Mouse (Mus musculus): ENCODE data around the gene Smim23.

Gene Smim23

DNA sequence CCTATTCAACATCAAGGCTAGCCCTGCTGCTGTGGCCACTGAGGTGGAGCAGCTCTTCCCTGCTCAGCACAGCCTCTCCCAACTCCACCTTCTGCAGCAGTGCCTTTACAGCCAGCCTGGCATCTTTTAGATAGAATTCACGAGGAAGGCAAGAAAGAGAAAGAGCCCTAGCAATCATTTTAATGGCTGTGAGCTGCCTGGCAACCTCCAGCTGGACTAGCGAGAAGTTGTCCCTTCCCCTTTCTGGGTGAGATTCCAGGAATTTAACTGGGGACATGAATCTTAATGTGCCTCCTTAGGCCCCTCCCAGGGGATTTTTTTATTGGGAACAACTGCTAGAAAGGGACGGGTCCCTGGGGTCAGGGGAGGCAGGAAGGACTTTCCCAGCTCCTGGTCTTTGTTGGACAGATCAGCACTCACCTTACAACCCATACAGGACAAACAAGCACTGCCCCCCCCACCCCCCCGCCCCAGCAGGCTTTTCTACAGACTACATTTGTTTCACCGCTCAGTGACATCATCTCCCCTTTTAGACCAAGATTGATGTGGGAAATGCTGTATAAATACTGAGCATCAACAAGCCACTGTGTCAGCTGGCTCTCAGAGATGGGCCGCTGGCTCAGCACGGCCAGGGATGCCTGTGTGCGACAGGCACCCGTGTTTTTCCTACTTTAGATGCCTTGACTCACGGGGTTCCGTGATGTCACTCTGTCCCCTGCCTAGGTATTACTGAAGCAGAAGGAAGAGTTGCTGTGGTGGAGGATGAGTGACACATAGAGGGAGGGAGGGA, 43.5 kb downstream of the Smim23 start:
- DNase-seq: peak; percentile 38

GRCm38 (mm10) chr11:32768642-32769343, 55.6 kb downstream of the Smim23 start:
- no peak for DNase-seq

Measured in kidney, postnatal 10 days (tissue).